Mouse (Mus musculus) activated CD4-positive, CD25-positive, alpha-beta regulatory T cell, adult 4 months (primary cell): ENCODE results near the gene Rnf216. TPM values are rescaled to one million over a fixed set of nuclear protein-coding genes. Genes with fewer than 3 reads are reported as not detected.

Experiments used
- ATAC-seq: one replicate; pipeline ENCODE4 v1.8.0; 2017
- polyA plus RNA-seq, 2 experiments: library from polyadenylated mRNA; unstranded; fragments of 100-300 nt; shearing (Covaris generic); gene quantifications; one replicate each; pipeline ENCODE4 v1.2.1; 2017

Gene Rnf216
- polyA plus RNA-seq, 2 experiments from 2014 or later = 28.7 to 30.4 TPM

- no peak for ATAC-seq
Observed at GRCm38 (mm10) chr5:142958464-142958863, 154.3 kb downstream of the Rnf216 start.

- ATAC-seq = no peak
Observed at GRCm38 (mm10) chr5:142956956-142957703, 155.7 kb downstream of the Rnf216 start.

- ATAC-seq = no peak
Observed at GRCm38 (mm10) chr5:142953641-142954040, 159.2 kb downstream of the Rnf216 start.

DNA sequence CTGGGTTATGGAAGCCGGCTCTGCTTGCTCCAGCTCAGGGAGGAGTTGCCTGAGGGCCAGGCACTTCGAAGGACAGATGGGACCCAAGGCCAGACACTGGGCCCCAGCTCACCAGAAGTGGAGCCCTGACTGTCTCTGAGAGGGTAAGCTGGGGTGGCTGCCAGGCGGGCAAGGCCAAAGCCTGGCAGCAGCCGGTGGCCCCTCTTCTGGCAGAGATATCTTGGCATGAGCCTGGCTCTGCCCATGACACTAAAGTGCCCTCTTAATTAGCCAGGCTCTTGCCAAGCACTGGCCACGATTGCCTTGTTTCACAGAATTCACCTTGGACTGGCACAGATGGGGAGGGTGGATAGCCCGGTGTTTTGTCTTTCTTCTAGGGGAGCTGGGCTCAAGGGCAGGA, 162.4 kb downstream of the Rnf216 start:
- ATAC-seq = no peak

GRCm38 (mm10) chr5:142949580-142949979, 163.2 kb downstream of the Rnf216 start:
- no peak for ATAC-seq

DNA sequence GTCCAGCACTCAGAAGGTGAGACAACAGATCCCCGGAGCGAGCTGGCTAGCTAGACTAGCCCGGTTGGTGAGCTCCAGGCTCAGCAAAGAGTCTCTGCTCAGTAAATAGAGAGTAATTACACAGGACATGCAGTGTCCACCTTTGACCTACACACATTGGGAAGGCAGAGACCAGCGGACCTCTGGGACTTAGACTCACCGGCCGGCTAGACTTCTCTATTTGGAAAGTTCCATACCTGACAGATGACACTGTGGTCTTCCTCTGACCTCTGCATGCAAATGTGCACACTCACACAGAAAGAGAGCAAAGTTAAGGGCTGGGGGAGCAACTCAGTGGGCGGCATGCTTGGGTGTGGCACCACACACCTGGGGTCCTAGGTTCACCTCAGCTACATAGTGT, 165.3 kb downstream of the Rnf216 start:
- ATAC-seq = no peak

GRCm38 (mm10) chr5:142944979-142945682, 167.7 kb downstream of the Rnf216 start:
- ATAC-seq = no peak

Other genes starting within 250 kb of the Rnf216 start
- 10 to 100 TPM in 1 of 2 experiments, 1 to 10 TPM in 1; 2.1 to 13.9 TPM for gene Fbxl18, start 217.6 kb downstream of the Rnf216 start, polyA plus RNA-seq
- gene Actb, start 206.2 kb downstream of the Rnf216 start, polyA plus RNA-seq = over 10,000 TPM; 26,186 to 54,151 TPM
- gene Fscn1, start 152.7 kb downstream of the Rnf216 start, polyA plus RNA-seq = under 1 TPM; 0.26 to 0.42 TPM
- not detected for gene Olfr718-ps1, start 34.6 kb upstream of the Rnf216 start, polyA plus RNA-seq
- 1 to 10 TPM; 6.7 to 8.8 TPM for gene Rbak, start 67.8 kb upstream of the Rnf216 start, polyA plus RNA-seq
- under 1 TPM in 1 of 2 experiments, not detected in 1; 0.29 TPM for gene Spdye4b, start 68.0 kb upstream of the Rnf216 start, polyA plus RNA-seq
- gene Spdye4a, start 113.9 kb upstream of the Rnf216 start, polyA plus RNA-seq = not detected
- gene Zfp12, start 122.2 kb upstream of the Rnf216 start, polyA plus RNA-seq = 1 to 10 TPM; 2.8 to 3.0 TPM
- gene Zfp316, start 157.0 kb upstream of the Rnf216 start, polyA plus RNA-seq = under 1 TPM; 0.19 to 0.25 TPM
- not detected for gene Zfp853, start 180.6 kb upstream of the Rnf216 start, polyA plus RNA-seq
- gene E130309D02Rik, start 202.4 kb upstream of the Rnf216 start, polyA plus RNA-seq = 1 to 10 TPM; 5.5 to 8.5 TPM
- 10 to 100 TPM; 63.7 to 68.0 TPM for gene Zdhhc4, start 216.3 kb upstream of the Rnf216 start, polyA plus RNA-seq
- gene Grid2ip, start 244.3 kb upstream of the Rnf216 start, polyA plus RNA-seq = not detected